Mouse (Mus musculus): ENCODE results near the gene Vmn1r3.

DNA sequence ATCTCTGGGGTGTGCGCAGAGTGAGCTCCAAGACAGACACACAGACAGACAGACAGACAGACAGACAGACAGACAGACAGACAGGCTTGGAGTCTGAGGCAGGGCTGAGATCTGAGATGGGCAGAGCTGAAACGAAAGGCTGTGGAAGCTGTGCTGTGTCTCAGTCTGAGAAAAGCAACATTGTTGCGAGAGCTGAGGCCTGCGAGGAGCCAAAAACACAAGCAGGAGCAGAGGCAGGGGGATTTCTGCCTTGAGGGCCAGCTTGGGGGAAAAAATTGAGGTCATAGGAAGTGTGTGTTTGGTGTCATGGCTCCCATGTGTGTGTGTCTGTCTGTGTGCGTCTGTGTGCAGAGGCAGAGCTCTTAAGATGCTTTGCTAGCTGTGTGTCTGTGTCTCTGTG, 42.6 kb upstream of the Vmn1r3 start:
- TF ChIP-seq CTCF (IDR thresholded peaks at IDR 0.05; ENCODE audit: borderline replicate concordance, insufficient read depth, low read length) (no peak), POLR2A (IDR thresholded peaks at IDR 0.05; ENCODE audit: low read depth, low read length) (no peak)

Measured in embryonic fibroblast, embryonic 13.5 days (primary cell).